Mouse (Mus musculus) T-helper 17 cell (primary cell): ENCODE data around the gene Vmn1r55.
"Not testable (repeated sequence)": the region's sequence is repeated elsewhere in the genome, so short reads cannot be mapped to it uniquely, and the experiment has no call there.

Source experiments
- in situ Hi-C, 2 experiments: fragments of 300-600 bp; cut with MboI, MseI; formaldehyde crosslinking; loops; 1 replicate in 1 of 2; 2 replicates in 1 of 2; pipeline ENCODE4 v1.15.1; 2025; ENCODE audit warnings: high pct_unique_total_duplicates in 2 of 2

Gene Vmn1r55

DNA sequence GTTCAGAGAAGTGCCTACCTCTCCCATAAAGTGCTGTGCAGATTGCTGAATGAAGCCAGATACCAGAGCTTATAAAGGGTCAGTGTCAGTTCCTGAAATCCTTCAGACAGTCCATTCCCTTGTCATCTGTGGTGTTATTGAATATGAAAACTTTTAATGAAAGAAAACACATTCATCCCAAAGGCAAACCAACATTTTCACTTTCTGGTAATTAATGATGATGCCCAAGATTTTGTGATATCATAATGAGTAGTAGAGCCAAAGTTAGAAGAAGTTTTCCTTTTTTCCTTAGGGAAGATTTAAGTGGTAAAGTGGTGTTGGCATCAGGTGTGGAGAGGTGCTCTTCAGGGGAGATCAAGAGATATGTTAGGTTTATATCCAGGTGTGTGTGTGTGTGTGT lies at the start of gene Vmn1r55:
Gene Vmn1r55, minus strand, starts transcription at position 101 of the 400 bp plus-strand sequence.
- in situ Hi-C loops: not testable (repeated sequence)

DNA sequence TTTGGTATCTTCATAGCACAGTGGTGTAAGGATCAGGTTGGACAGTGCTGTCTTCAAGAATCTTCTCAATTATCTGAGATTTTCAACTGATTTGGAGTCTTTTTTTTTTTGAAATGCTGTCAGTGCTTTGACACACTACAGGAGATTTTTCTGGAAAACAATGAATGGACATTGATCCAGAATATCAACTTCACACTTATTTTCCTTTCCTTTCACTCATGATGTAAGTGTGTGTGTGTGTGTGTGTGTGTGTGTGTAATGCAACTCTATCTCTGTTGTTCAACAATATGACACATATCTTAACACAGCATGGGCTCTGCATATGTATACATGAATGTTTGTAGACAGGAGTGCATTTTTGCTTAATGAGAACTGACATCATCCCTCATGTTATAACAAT lies 47.2 kb upstream of the Vmn1r55 start, which contains the start of gene Vmn1r56:
Gene Vmn1r56, minus strand, starts transcription at position 101 of the 400 bp plus-strand sequence.
- in situ Hi-C loops: not testable (repeated sequence)

DNA sequence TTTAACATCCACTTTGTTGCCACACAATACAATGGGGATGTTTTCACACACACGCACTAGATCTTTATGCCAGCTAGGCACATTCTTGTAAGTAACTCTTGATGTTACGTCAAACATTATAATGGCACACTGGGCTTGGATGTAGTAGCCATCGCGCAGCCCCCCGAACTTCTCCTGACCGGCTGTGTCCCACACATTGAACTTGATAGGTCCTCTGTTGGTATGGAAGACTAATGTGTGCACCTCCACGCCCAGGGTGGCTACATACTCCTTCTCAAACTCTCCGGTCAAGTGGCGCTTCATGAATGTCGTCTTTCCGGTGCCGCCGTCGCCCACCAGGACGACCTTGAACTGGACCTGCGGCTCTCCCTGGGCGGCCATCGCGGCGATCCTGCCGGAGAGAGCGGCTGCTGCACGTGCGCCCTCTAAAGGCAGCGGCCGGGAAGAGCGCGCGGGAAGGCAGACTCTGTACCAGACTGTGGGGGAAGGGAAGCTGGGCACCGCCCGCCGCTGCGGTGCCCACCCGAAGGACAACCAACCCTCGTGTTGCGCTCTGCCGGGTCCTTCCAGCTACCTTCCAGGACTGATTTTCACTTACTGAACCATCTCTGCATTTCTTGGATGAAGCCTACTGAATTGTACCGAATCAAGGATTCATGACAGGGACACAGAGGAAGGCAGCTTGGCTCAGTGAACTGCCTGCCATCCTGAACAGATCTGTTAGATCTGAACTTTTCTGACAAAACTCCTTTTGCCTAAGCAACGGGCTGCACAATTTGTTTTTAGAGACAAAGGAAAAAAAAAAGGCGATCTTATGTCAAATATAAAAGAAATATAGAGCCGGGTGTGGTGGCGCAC lies 23.7 kb downstream of the Vmn1r55 start, which contains the start of gene Rasl2-9:
Gene Rasl2-9, minus strand, starts transcription at position 402 of the 858 bp plus-strand sequence.
- in situ Hi-C loops: no loop called here

DNA sequence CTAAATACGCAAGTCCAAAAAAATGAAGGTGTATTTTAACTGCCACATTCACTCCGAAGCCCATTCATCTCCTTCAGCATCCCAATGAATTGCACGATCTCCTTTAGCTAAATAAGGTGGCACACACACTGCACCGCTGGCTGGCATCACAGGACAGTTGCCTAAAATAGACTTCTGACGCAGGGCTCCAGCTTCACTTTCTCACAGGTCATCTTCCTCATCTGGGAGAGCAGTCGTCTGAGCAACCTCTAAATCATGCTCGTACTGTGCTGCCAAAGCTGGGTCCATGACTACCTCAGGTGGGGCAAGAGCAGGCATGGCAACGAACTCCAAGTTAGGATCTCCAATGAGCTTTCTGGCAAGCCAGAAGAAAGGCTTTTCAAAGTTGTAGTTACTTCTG lies 24.4 kb downstream of the Vmn1r55 start:
- in situ Hi-C loops: no loop called here

DNA sequence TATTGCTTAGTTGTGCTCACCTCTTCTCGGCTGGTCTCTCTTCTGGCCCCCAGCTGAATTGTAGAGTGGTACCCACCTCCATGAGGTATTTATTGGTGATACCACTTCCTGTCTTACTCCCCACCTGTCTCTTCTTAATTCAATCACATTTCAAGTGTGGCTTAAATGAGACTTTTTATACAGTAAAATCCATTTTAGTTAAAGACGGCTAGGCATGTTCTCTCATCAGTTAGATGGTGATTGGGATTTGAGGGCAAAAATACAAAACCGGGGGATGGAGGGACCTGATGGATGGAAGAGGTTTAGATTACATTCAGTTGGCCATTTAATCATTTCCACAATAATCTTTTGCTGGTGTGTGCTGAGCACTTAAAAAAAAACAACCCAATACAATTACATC lies 32.6 kb downstream of the Vmn1r55 start, which contains the start of gene Rfpl4:
Gene Rfpl4, minus strand, starts transcription at position 101 of the 400 bp plus-strand sequence.
- in situ Hi-C loops: loop anchor here in 1 of 2 experiments (10.0 kb wide), 1 partner anchor 882 kb away; the partner anchor contains the start of gene Lilra5

DNA sequence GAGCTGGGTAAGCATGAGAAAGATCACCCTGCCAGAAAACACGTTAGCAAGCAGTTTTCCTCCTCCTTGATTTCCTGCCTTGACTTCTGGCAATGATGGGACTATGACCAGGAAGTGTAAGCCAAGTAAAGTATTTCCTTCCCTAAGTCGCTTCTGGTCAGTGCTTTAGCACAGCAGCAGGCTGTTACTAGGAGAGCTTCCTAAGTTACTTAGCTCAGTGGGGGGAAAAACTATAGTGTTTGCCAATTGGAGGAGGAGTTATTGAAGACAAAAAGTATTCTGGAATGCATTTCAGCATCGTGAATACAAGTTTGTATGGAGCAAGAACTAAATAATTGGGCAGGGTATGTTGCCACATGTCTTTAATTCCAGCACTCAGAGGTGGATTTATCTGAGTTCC lies 36.8 kb downstream of the Vmn1r55 start:
- in situ Hi-C loops: loop anchor here in 1 of 2 experiments (10.0 kb wide), 1 partner anchor 878 kb away; the partner anchor contains the start of gene Lilra5

DNA sequence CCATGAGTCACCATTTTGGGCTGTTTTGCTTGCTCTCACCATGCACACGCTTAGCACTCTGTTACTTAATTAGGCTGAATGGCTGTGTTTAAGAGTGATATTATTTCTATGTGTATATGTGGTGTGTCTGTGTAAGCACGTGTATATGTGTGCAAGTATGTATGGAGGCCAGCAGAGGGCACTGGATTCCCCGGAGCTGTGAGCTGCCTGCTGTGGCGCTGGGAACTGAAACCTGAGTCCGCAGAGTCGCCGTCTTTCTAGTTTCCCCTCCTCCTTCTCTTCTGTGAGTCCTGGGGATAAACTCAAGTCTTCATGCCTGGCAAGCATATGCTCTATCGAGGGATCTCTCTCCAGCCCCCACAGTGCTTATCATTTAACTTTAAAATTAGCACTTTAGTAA lies 40.2 kb downstream of the Vmn1r55 start:
- in situ Hi-C loops: no loop called here

DNA sequence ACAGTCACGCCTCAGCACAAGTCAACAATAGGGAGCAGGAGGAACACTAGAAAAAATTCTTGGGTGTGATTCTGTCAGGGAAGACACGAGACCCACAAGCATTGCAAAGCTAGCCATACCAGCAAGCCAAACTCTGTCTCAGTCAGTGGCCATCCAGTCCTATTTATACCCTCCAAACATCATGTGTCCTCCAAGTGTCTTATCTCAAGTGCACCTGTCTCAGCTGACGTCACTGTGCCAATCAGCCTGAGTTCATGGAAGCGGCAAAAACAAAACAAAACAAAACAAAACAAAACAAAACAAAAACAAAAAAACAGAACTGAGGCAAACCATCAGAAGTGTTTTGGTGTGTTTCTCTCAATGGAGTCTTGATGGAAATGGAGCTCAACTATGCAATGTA lies 41.2 kb downstream of the Vmn1r55 start:
- in situ Hi-C loops: no loop called here

DNA sequence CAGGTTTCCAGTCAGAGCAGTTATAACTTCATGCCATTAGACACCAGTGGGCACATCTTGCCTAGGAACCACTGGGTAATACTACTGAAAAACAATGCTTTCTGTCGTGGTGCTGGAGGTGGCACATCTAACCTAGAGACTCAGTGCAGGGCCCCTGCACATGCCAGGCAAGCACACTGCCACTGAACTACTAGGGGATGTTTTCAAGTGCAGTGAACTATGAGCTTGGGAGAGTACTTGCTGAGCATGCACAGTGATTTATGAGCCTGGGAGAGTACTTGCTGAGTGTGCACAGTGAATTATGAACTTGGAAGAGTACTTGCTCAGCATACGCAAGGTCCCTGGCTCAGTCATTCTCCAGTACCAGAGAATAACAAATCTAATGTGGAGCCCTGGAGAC lies 46.9 kb downstream of the Vmn1r55 start:
- in situ Hi-C loops: no loop called here

DNA sequence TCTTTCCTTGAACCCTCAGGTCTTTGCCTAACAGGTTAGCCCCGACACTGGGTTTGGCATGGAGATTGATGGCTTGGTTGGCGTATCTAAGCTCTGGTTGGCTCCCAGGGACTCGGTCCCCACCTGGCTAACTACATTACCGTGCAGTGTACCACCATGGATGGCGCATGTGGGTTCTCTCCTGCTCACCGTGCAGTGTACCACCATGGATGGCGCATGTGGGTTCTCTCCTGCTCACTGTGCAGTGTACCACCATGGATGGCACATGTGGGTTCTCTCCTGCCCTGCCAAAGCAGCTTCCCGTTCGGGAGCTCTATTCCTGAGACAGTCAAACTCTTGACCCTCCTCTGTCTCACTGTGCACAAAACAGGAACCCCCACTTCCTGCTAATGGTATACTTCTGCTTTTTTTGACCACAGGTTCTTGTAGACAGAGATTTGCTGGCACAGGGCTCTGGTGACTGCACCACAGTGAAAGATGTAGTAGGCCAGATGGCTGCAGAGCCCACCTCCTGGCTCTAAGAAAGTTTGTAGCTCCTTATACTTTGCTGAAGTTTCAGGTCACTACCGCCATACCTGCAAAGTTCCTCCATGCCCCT lies 48.3 kb downstream of the Vmn1r55 start:
- in situ Hi-C loops: no loop called here

DNA sequence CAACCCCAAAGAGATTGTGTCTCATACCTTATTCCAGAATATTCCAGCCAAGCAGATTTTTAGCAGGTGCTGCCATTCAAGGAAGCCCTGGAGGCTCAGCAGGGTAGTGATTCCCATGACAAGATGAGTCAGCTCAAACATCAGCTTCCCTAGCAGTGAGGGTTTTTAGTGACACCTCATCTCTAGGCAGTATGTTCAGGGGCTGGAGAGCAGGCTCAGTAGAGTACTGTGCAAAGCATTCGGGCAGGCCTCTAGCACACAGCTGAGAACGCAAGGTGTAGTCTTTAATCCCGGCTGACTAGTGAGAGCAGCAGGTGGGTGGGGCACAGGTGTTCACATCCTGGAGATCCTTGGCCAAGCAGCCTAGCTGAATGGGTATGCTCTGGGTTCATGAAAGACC lies 49.7 kb downstream of the Vmn1r55 start:
- in situ Hi-C loops: loop anchor here in 1 of 2 experiments (25.0 kb wide), 3 partner anchors 962 to 1288 kb away; partner anchors contain the start of genes Leng8, Smim17, Zfp28 and Zfp444

DNA sequence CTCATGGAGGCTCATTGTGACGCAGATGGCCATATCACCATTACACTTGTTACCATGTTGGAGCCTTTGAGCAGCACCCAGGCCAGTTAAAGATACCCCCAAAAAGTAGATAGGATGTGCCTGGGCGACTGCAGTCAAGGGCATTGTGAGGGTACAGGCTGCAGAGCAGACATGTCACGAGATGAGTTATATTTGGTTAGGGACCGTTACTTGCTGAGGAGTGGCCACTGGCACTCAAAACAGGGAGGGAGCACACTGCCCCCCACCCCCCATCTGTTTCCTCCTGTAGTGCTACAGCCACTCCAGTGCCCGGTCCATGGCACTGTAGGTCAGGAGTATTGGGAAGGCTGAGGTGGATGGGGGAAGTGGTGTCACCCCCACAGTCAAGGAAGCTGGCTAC lies 50.7 kb downstream of the Vmn1r55 start:
- in situ Hi-C loops: loop anchor here in 1 of 2 experiments (25.0 kb wide), 3 partner anchors 961 to 1289 kb away; partner anchors contain the start of genes Leng8, Smim17, Zfp28 and Zfp444

DNA sequence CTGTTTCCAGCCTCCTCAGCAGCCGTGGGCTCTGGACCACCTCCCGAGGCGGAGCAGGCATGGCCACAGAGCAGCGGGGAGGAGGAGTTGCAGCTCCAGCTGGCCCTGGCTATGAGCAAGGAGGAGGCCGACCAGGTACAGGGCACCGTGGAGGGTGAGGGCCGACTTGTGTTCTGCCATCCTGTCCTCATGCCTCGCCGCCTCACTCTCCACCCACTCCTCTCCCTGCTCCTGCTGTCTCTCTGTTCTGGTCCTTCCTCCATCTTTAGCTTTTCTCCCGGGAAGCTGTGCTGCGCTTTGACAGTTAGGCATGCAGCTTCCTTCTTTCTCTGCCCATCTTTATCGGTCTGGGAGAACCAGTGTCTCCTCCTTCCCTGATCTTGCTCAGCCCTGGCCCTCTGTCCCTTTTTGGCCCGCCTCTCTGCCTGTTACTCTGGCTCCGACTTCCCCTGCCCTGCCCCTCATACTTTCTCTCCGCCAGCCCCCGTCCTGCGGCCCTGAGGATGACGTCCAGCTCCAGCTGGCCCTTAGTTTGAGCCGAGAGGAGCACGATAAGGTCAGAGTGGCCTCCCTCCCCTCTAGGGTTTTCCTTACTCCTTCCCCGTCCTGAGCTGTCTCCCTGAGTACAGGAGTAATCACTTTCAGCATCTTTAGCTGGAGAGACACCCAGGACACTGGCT lies 56.5 kb downstream of the Vmn1r55 start:
- in situ Hi-C loops: loop anchor here in 1 of 2 experiments (25.0 kb wide), 3 partner anchors 956 to 1294 kb away; partner anchors contain the start of genes Leng8, Smim17, Zfp28 and Zfp444

DNA sequence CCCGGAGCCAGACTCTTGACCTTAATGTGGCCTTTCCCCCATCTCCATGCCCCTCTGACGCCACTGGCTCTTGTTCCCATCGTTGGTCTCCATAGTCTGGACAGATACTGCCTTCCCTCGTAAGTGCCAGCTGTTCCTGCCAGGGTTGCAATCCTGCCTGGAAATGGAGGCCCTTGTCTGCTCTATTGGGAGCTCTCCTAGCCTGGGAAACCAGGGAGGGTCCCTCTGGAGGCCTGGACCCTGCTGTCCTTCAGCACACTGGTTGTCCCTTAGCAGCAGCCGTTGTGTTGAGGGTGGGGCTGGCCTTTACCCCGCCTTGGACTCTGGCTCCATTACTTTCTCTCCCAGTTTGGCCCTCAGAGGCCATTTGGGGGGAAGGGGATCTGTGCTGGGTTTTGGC lies 57.1 kb downstream of the Vmn1r55 start:
- in situ Hi-C loops: loop anchor here in 1 of 2 experiments (25.0 kb wide), 3 partner anchors 955 to 1295 kb away; partner anchors contain the start of genes Leng8, Smim17, Zfp28 and Zfp444

DNA sequence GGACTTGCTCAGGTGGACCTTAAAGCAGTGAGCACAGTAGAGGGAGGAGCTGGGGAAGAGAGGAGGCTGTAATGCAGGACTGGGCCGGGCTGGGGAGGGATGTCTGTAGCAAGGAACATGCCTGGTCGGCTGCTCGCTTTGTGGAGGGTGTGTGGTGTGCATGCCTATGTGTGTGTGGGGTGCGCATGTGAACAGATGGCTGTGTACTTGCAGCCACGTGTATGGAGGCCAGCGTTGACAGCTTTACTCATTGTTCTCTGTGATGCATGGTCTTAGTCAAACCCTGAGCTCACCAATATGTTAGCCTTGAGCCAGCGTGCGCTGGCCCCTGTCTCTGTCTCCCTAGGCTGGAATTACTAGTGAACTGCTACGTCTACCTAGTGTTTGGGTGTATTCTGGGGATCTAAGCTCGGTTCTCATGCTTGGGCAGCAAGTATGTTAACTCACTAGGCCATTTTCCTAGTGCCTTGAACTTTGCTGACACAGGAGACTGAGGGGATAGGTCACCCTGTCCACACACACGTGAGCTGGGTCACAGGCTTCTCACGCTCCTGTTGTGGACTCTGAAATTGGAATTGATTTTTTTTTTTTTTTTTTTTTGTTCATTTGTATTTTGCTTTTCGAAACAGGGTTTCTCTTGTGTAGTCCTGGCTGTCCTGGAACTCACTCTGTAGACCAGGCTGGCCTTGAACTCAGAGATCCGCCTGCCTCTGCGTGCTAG lies 58.3 kb downstream of the Vmn1r55 start:
- in situ Hi-C loops: loop anchor here in 1 of 2 experiments (25.0 kb wide), 3 partner anchors 954 to 1296 kb away; partner anchors contain the start of genes Leng8, Smim17, Zfp28 and Zfp444

DNA sequence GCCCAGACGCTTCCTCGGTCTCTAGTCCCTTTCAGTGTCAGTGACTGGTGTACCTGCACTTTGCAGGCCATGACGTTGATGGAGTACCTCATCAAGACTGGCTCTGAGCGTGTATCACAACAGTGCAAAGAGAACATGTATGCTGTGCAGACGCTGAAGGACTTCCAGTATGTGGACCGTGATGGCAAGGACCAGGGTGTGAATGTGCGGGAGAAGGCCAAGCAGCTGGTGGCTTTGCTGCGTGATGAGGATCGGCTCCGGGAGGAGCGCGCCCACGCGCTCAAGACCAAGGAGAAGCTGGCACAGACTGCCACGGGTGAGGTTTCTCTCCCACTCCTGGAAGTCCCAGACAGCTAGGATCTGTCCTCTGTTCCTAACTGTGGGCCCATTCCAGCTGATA lies 59.6 kb downstream of the Vmn1r55 start:
- in situ Hi-C loops: loop anchor here in 1 of 2 experiments (25.0 kb wide), 3 partner anchors 953 to 1297 kb away; partner anchors contain the start of genes Leng8, Smim17, Zfp28 and Zfp444

DNA sequence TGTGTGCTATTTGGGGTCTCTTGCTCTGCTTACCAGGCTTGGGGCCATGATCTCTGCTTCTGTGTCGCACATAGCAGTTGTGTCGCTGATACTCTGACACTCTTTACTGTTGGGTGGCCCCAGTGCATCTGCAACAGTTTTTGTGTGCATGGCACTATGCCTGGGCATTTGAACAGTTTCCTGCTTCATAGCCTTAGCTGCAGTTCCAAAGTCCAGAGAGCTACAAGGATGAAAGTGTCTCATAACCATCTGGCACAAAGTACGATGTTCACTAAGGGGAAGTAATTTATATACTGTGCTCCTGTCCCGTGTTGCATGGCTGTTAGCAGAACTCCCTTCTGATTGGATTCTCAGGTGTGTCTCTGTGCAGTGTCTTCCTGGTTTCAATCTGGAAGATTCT lies 61.6 kb downstream of the Vmn1r55 start:
- in situ Hi-C loops: loop anchor here in 1 of 2 experiments (25.0 kb wide), 3 partner anchors 951 to 1299 kb away; partner anchors contain the start of genes Leng8, Smim17, Zfp28 and Zfp444

DNA sequence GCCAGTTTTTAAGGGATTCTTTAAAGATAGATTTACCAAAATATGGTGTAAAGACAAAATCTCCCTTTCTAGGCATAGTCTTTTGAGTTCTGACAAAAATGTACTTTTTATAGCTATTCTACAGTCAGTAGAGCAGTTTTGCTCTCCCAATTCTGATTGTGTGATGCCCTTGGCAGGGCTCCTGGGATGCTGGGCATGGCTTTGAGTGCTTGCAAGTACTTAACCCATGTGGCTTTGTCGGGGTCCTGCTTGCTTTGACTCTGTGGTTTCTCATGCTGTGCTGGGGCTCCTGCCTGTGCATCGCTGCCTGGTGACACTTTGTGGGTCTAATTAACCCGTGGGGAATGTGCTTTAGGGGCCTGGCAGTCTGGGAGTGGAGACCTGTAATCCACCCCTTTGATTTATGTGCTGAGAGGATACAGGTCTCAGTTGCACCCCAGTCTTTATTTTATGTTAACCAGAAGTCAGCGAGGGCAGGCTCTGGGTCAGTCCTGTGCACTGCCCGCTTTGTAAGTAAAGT lies 62.5 kb downstream of the Vmn1r55 start:
- in situ Hi-C loops: loop anchor here in 1 of 2 experiments (25.0 kb wide), 3 partner anchors 950 to 1300 kb away; partner anchors contain the start of genes Leng8, Smim17, Zfp28 and Zfp444

DNA sequence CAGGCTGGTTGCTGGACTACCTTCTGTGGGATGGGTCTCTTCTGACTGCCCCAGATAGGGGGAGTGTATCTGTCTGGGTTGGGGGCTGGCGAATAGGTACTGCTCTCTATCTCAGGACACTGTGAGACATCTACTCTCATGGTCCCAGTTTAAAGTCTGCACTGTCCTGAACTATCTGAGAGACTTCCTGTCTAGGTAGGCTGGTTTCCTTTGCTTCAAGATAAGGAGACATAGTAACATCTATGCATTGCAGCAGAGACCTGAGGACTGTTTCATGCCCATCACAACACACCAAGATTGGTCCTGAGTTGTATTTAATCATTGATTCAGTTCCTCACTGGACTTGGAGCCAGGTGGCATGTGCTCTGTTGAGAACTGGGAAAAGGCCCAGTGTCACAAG lies 64.0 kb downstream of the Vmn1r55 start:
- in situ Hi-C loops: loop anchor here in 1 of 2 experiments (25.0 kb wide), 3 partner anchors 948 to 1302 kb away; partner anchors contain the start of genes Leng8, Smim17, Zfp28 and Zfp444
